Mouse (Mus musculus): ENCODE results near the gene Cuedc2. TPM values are rescaled to one million over a fixed set of nuclear protein-coding genes. Genes with fewer than 3 reads are reported as not detected.
A peak's percentile ranks its signal among the peaks of the same experiment; 100 is the strongest.

Cuedc2 gene
- total and polyA plus RNA-seq, 2 experiments from 2014 or later, result 91.7 to 129 TPM

DNA sequence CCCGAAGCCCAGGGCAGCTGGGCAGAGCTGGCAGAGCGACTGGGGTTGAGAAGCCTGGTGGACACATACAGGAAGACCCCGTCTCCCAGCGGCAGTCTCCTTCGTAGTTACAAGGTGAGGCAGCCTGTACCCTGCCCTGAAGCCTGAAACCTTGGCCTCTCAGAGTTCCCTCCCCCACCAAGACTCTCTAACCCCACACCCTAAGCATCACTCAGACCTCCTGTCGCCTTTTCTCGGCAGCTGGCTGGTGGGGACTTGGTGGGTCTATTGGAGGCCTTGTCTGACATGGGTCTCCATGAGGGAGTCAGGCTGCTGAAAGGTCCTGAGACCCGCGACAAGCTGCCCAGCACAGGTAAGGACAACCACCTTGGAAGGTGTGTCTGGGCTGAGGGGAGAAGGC lies 27.2 kb downstream of the Cuedc2 start:
- no peak for ATAC-seq (ENCODE audit: insufficient read depth, low read depth)
- 87% methylated on average over 9 of the region's 9 CpGs for WGBS
- Histone ChIP-seq H3K4me1 (ENCODE audit: control insufficient read depth, insufficient read depth) (peaks cover 1% of the 10 kb centered on the region; the same call in 1 of the 2 replicates), H3K36me3 (replicated peaks; ENCODE audit: control insufficient read depth, insufficient read depth, low read length) (peaks cover 43% of the 10 kb centered on the region), H3K27ac (ENCODE audit: low read depth) (no peak overlapping the region), H3K9me3 (replicated peaks; ENCODE audit: control insufficient read depth, low read length) (no peaks in the 10 kb centered on the region), H3K9ac (replicated peaks; ENCODE audit: low read depth, low read length) (no peak overlapping the region), H3K27me3 (ENCODE audit: control insufficient read depth, insufficient read depth, low read length) (peaks cover 36% of the 10 kb centered on the region), H3K4me2 (ENCODE audit: low read depth, low read length) (no peak overlapping the region), H3K4me3 (ENCODE audit: low read depth, low read length) (no peak overlapping the region)
- no peak for TF ChIP-seq CTCF (IDR thresholded peaks at IDR 0.05; ENCODE audit: low read depth)
- no peak for TF ChIP-seq EP300 (IDR thresholded peaks at IDR 0.05; ENCODE audit: low read depth)
- DNase-seq (ENCODE audit: low spot score), result no peak

DNA sequence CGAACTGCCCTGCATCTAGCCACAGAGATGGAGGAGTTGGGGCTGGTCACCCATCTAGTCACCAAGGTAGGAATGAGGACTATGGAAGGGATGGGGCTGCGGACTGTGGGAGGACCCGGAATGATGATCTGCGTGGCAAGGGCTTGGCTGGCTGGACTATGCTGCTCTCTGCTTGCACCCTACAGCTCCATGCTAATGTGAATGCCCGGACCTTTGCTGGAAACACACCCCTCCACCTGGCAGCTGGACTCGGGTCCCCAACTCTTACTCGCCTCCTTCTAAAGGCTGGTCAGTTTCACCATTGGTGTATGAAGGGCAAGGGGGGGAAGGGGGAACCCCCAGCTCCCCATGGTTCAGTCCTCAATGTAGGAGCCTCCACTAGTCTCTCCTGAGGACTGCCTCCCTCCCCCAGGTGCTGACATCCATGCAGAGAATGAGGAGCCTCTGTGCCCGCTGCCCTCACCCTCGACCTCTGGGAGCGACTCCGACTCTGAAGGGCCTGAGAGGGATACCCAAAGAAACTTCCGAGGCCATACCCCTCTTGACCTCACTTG lies 28.1 kb downstream of the Cuedc2 start:
- Histone ChIP-seq H3K4me3 (ENCODE audit: low read depth, low read length) (no peak overlapping the region), H3K27ac (ENCODE audit: low read depth) (no peak overlapping the region), H3K9me3 (replicated peaks; ENCODE audit: control insufficient read depth, low read length) (no peaks in the 10 kb centered on the region), H3K4me1 (ENCODE audit: control insufficient read depth, insufficient read depth) (peaks cover 6% of the 10 kb centered on the region; the same call in 1 of the 2 replicates), H3K4me2 (ENCODE audit: low read depth, low read length) (no peak overlapping the region), H3K9ac (replicated peaks; ENCODE audit: low read depth, low read length) (no peak overlapping the region), H3K36me3 (replicated peaks; ENCODE audit: control insufficient read depth, insufficient read depth, low read length) (peaks cover 43% of the 10 kb centered on the region), H3K27me3 (ENCODE audit: control insufficient read depth, insufficient read depth, low read length) (peaks cover 26% of the 10 kb centered on the region)
- WGBS, result 88% methylated on average over 12 of the region's 12 CpGs
- TF ChIP-seq EP300 (IDR thresholded peaks at IDR 0.05; ENCODE audit: low read depth) (no peak), CTCF (IDR thresholded peaks at IDR 0.05; ENCODE audit: low read depth) (no peak)
- ATAC-seq (ENCODE audit: insufficient read depth, low read depth) (no peak), DNase-seq (ENCODE audit: low spot score) (no peak)

DNA sequence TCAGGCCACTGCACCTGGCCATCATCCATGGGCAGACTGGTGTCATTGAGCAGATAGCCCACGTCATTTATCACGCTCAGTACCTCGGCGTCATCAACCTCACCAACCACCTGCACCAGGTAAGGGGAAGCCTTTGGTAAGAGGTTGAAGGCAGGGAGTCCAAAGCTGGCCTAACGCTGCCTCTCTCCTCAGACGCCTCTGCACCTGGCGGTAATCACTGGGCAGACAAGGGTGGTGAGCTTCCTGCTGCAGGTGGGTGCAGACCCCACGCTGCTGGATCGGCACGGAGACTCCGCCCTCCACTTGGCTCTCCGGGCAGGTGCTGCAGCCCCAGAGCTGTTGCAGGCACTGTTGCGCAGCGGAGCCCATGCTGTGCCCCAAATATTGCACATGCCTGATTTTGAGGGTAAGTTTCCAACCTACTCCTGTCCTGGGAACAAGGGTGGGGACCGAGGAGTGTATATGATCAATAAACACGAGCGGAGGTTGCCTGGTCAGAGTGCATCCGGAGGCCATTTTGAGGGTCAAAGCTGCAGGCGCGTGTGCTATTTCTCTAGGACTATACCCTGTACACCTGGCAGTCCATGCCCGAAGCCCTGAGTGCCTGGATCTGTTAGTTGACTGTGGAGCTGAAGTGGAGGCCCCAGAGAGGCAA lies 28.7 kb downstream of the Cuedc2 start:
- H3K9ac ChIP-seq (replicated peaks; ENCODE audit: low read depth, low read length), result no peak overlapping the region
- no peak overlapping the region for H3K27ac ChIP-seq (ENCODE audit: low read depth)
- DNase-seq (ENCODE audit: low spot score) (no peak), ATAC-seq (ENCODE audit: insufficient read depth, low read depth) (no peak)
- TF ChIP-seq EP300 (IDR thresholded peaks at IDR 0.05; ENCODE audit: low read depth) (no peak), CTCF (IDR thresholded peaks at IDR 0.05; ENCODE audit: low read depth) (no peak)
- peaks cover 43% of the 10 kb centered on the region for H3K36me3 ChIP-seq (replicated peaks; ENCODE audit: control insufficient read depth, insufficient read depth, low read length)
- H3K4me1 ChIP-seq (ENCODE audit: control insufficient read depth, insufficient read depth), result peaks cover 6% of the 10 kb centered on the region; the same call in 1 of the 2 replicates
- no peaks in the 10 kb centered on the region for H3K9me3 ChIP-seq (replicated peaks; ENCODE audit: control insufficient read depth, low read length)
- no peak overlapping the region for H3K4me3 ChIP-seq (ENCODE audit: low read depth, low read length)
- WGBS, result 84% methylated on average over 21 of the region's 21 CpGs
- peaks cover 20% of the 10 kb centered on the region for H3K27me3 ChIP-seq (ENCODE audit: control insufficient read depth, insufficient read depth, low read length)
- no peak overlapping the region for H3K4me2 ChIP-seq (ENCODE audit: low read depth, low read length)

DNA sequence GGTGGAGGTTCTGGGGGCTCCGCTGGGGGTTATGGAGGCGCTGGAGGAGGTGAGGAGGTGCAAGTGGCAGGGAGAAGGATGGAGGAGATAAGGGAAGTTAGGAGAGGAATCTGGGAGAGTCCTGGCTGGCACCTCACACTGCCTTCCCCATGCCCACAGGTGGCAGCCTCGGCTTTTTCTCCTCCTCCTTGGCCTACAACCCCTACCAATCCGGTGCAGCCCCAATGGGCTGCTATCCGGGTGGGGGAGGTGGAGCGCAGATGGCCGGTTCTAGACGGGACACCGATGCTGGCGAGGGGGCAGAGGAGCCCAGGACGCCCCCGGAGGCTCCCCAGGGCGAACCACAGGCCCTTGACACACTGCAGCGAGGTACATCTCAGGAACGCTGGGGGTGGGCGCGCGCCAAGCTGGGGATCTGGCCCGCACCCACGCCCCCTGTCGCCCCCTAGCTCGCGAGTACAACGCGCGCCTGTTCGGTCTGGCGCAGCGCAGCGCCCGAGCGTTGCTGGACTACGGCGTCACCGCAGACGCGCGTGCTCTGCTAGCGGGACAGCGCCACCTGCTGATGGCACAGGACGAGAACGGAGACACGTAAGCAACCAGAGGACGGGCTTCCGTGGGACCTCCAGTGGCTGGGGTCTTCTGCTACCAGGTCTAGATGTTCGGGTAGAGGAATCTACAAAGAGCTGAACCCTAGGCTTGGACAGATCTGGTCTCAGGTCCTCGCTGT lies 29.6 kb downstream of the Cuedc2 start:
- 7% methylated on average over 45 of the region's 47 CpGs for WGBS

DNA sequence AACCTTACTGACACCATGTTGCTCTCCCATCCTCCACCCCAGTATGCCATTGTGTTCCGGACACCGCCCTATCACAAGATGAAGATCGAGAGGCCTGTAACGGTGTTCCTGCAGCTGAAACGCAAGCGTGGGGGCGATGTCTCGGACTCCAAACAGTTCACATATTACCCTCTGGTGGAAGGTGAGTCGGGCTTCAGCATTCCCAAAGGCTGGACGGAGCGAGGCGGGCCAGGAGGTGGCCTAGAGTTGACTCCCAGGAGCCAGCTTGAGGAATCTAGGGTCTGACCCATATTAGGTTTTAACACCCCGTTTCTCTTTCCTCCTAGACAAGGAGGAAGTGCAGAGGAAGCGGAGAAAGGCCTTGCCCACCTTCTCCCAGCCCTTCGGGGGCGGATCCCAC lies 30.2 kb downstream of the Cuedc2 start:
- 0 out of 2 replicates have a peak, but pooled peaks cover 5% of the 10 kb centered on the region for H3K27me3 ChIP-seq (ENCODE audit: control insufficient read depth, insufficient read depth, low read length)
- TF ChIP-seq EP300 (IDR thresholded peaks at IDR 0.05; ENCODE audit: low read depth) (no peak), CTCF (IDR thresholded peaks at IDR 0.05; ENCODE audit: low read depth) (no peak)
- H3K36me3 ChIP-seq (replicated peaks; ENCODE audit: control insufficient read depth, insufficient read depth, low read length), result peaks cover 43% of the 10 kb centered on the region
- no peak overlapping the region for H3K4me2 ChIP-seq (ENCODE audit: low read depth, low read length)
- no peak for DNase-seq (ENCODE audit: low spot score)
- no peak for ATAC-seq (ENCODE audit: insufficient read depth, low read depth)
- no peak overlapping the region for H3K27ac ChIP-seq (ENCODE audit: low read depth)
- no peak overlapping the region for H3K9ac ChIP-seq (replicated peaks; ENCODE audit: low read depth, low read length)
- H3K9me3 ChIP-seq (replicated peaks; ENCODE audit: control insufficient read depth, low read length), result no peaks in the 10 kb centered on the region
- WGBS, result 78% methylated on average over 16 of the region's 16 CpGs
- no peak overlapping the region for H3K4me3 ChIP-seq (ENCODE audit: low read depth, low read length)
- H3K4me1 ChIP-seq (ENCODE audit: control insufficient read depth, insufficient read depth), result peaks cover 6% of the 10 kb centered on the region; the same call in 1 of the 2 replicates

More for the DNA sequence above, 29.6 kb downstream of the Cuedc2 start:
- DNase-seq (ENCODE audit: low spot score), result peak; percentile 79
- peak overlapping the region; percentile 70 for H3K4me2 ChIP-seq (ENCODE audit: low read depth, low read length)
- H3K9ac ChIP-seq (replicated peaks; ENCODE audit: low read depth, low read length), result no peak overlapping the region
- peak overlapping the region; percentile 36 for H3K4me3 ChIP-seq (ENCODE audit: low read depth, low read length)
- no peaks in the 10 kb centered on the region for H3K9me3 ChIP-seq (replicated peaks; ENCODE audit: control insufficient read depth, low read length)
- no peak overlapping the region for H3K27ac ChIP-seq (ENCODE audit: low read depth)
- 0 out of 2 replicates have a peak, but pooled peaks have one; percentile 4 for ATAC-seq (ENCODE audit: insufficient read depth, low read depth)
- peaks cover 43% of the 10 kb centered on the region for H3K36me3 ChIP-seq (replicated peaks; ENCODE audit: control insufficient read depth, insufficient read depth, low read length)
- peaks cover 6% of the 10 kb centered on the region; the same call in 1 of the 2 replicates for H3K4me1 ChIP-seq (ENCODE audit: control insufficient read depth, insufficient read depth)
- H3K27me3 ChIP-seq (ENCODE audit: control insufficient read depth, insufficient read depth, low read length), result peaks cover 11% of the 10 kb centered on the region
- TF ChIP-seq CTCF (IDR thresholded peaks at IDR 0.05; ENCODE audit: low read depth), result peak; percentile 92
- no peak for TF ChIP-seq EP300 (IDR thresholded peaks at IDR 0.05; ENCODE audit: low read depth)

Measured in heart, postnatal 0 days (tissue).